Mouse (Mus musculus) forebrain, embryonic 11.5 days (tissue): ENCODE results near the gene Dync1i1. TPM values are rescaled to one million over a fixed set of nuclear protein-coding genes. Genes with fewer than 3 reads are reported as not detected.

Experiments used
- ATAC-seq: fragments of 200-750 bp; cut with Nextera tagmentation; replicated peaks from 2 replicates; pipeline ENCODE4 v1.8.0; 2017; ENCODE audit warnings: moderate TSS enrichment; ENCODE audit not compliant: low FRiP score
- DNase-seq: peaks from one replicate; pipeline ENCODE4 v3.0.0-alpha.2; 2017; ENCODE audit warnings: low spot score
- H3K27ac ChIP-seq: fragments of 300-500 bp; sonication (generic); 2 replicates; pipeline ENCODE4 v1.5.1; 2014; ENCODE audit warnings: low read depth, low read length
- H3K27me3 ChIP-seq: fragments of 300-500 bp; sonication (generic); 2 replicates; pipeline ENCODE4 v1.6.1; 2014; ENCODE audit warnings: mild to moderate bottlenecking, low read length, mixed read lengths; ENCODE audit not compliant: control insufficient read depth, insufficient read depth
- H3K36me3 ChIP-seq: fragments of 300-500 bp; sonication (generic); 2 replicates; pipeline ENCODE4 v1.6.1; 2014; ENCODE audit warnings: mild to moderate bottlenecking, low read length, moderate library complexity, mixed read lengths; ENCODE audit not compliant: control insufficient read depth, insufficient read depth
- H3K4me1 ChIP-seq: fragments of 300-500 bp; sonication (generic); replicated peaks from 2 replicates; pipeline ENCODE4 v1.6.1; 2014; ENCODE audit warnings: low read length, mixed read lengths; ENCODE audit not compliant: control insufficient read depth, insufficient read depth
- H3K4me2 ChIP-seq: fragments of 300-500 bp; sonication (generic); 2 replicates; pipeline ENCODE4 v1.6.1; 2014; ENCODE audit warnings: low read depth, mild to moderate bottlenecking, low read length, moderate library complexity, mixed read lengths; ENCODE audit not compliant: severe bottlenecking
- H3K4me3 ChIP-seq: fragments of 300-500 bp; sonication (generic); 2 replicates; pipeline ENCODE4 v1.5.1; 2014; ENCODE audit warnings: low read depth, low read length
- H3K9ac ChIP-seq: fragments of 300-500 bp; sonication (generic); 2 replicates; pipeline ENCODE4 v1.6.1; 2014; ENCODE audit warnings: low read length
- H3K9me3 ChIP-seq: fragments of 300-500 bp; sonication (generic); 2 replicates; pipeline ENCODE4 v1.6.1; 2016; ENCODE audit warnings: low read length, mixed read lengths; ENCODE audit not compliant: control insufficient read depth
- WGBS: fragments of 180-500 bp; shearing (Covaris S2); extraction: QIAGEN DNeasy Blood & Tissue Kit; methylation state at CpG from one replicate; pipeline ENCODE4 v1.1.7; 2014; 5-methylcytosine and 5-hydroxymethylcytosine counted together
- polyA plus RNA-seq: library from polyadenylated mRNA; unstranded; fragments of >200 nt; fragmentation: Nextera tagmentation; extraction: Ambion mirVana; gene quantifications from 2 replicates; pipeline ENCODE4 v1.2.1, GENCODE M21; 2014

Dync1i1 gene
- polyA plus RNA-seq, 1 experiment from 2014 or later, result 1.6 TPM

GRCm38 (mm10) chr6:5969613-5970012 lies 244.2 kb downstream of the Dync1i1 start:
- Histone ChIP-seq H3K9ac (no peak overlapping the region), H3K4me3 (no peak overlapping the region)

GRCm38 (mm10) chr6:5976241-5976640 lies 250.8 kb downstream of the Dync1i1 start:
- DNase-seq, result no peak

More at GRCm38 (mm10) chr6:5969613-5970012, 244.2 kb downstream of the Dync1i1 start:
- ATAC-seq, result no peak
- DNase-seq, result no peak
- no peaks in the 10 kb centered on the region for H3K9me3 ChIP-seq
- H3K4me1 ChIP-seq, result no peaks in the 10 kb centered on the region
- H3K27ac ChIP-seq, result no peak overlapping the region
- no peak overlapping the region for H3K4me2 ChIP-seq
- no peaks in the 10 kb centered on the region for H3K27me3 ChIP-seq
- no peaks in the 10 kb centered on the region for H3K36me3 ChIP-seq
- 87% methylated on average over 8 of the region's 8 CpGs for WGBS

GRCm38 (mm10) chr6:5977238-5977920 lies 251.9 kb downstream of the Dync1i1 start:
- no peak overlapping the region for H3K9ac ChIP-seq
- no peaks in the 10 kb centered on the region for H3K4me1 ChIP-seq
- H3K27me3 ChIP-seq, result no peaks in the 10 kb centered on the region
- no peak overlapping the region for H3K4me3 ChIP-seq
- 71% methylated on average over 15 of the region's 15 CpGs for WGBS
- no peak for DNase-seq
- H3K36me3 ChIP-seq, result no peaks in the 10 kb centered on the region
- no peaks in the 10 kb centered on the region for H3K9me3 ChIP-seq
- no peak overlapping the region for H3K27ac ChIP-seq
- ATAC-seq, result no peak
- no peak overlapping the region for H3K4me2 ChIP-seq

More at GRCm38 (mm10) chr6:5976241-5976640, 250.8 kb downstream of the Dync1i1 start:
- 71% methylated on average over 4 of the region's 4 CpGs for WGBS
- no peaks in the 10 kb centered on the region for H3K9me3 ChIP-seq
- no peak overlapping the region for H3K9ac ChIP-seq
- no peaks in the 10 kb centered on the region for H3K36me3 ChIP-seq
- ATAC-seq, result no peak
- no peaks in the 10 kb centered on the region for H3K4me1 ChIP-seq
- H3K4me2 ChIP-seq, result no peak overlapping the region
- H3K27me3 ChIP-seq, result no peaks in the 10 kb centered on the region
- no peak overlapping the region for H3K27ac ChIP-seq
- no peak overlapping the region for H3K4me3 ChIP-seq

GRCm38 (mm10) chr6:5991243-5991642 lies 265.8 kb downstream of the Dync1i1 start:
- Histone ChIP-seq H3K4me2 (no peak overlapping the region), H3K36me3 (no peaks in the 10 kb centered on the region), H3K9ac (no peak overlapping the region), H3K4me3 (no peak overlapping the region), H3K9me3 (no peaks in the 10 kb centered on the region), H3K27me3 (no peaks in the 10 kb centered on the region), H3K4me1 (0 out of 2 replicates have a peak, but pooled peaks cover 2% of the 10 kb centered on the region), H3K27ac (no peak overlapping the region)
- DNase-seq, result no peak
- 80% methylated on average over 6 of the region's 6 CpGs for WGBS
- ATAC-seq, result no peak

GRCm38 (mm10) chr6:5991817-5992755 lies 266.6 kb downstream of the Dync1i1 start:
- Histone ChIP-seq H3K4me3 (no peak overlapping the region), H3K27me3 (no peaks in the 10 kb centered on the region), H3K27ac (no peak overlapping the region), H3K4me1 (0 out of 2 replicates have a peak, but pooled peaks cover 2% of the 10 kb centered on the region), H3K36me3 (no peaks in the 10 kb centered on the region), H3K9me3 (no peaks in the 10 kb centered on the region), H3K9ac (no peak overlapping the region), H3K4me2 (no peak overlapping the region)
- DNase-seq (no peak), ATAC-seq (no peak; the same call in 1 of the 2 replicates)
- 64% methylated on average over 25 of the region's 25 CpGs for WGBS

GRCm38 (mm10) chr6:5993056-5993455 lies 267.6 kb downstream of the Dync1i1 start:
- no peak for ATAC-seq
- Histone ChIP-seq H3K36me3 (no peaks in the 10 kb centered on the region), H3K9ac (no peak overlapping the region), H3K9me3 (no peaks in the 10 kb centered on the region), H3K4me2 (no peak overlapping the region), H3K4me1 (0 out of 2 replicates have a peak, but pooled peaks cover 2% of the 10 kb centered on the region), H3K27ac (no peak overlapping the region), H3K27me3 (no peaks in the 10 kb centered on the region), H3K4me3 (no peak overlapping the region)
- no peak for DNase-seq
- 53% methylated on average over 7 of the region's 7 CpGs for WGBS

GRCm38 (mm10) chr6:5997535-5997934 lies 272.1 kb downstream of the Dync1i1 start:
- DNase-seq (no peak), ATAC-seq (no peak)
- Histone ChIP-seq H3K9me3 (no peaks in the 10 kb centered on the region), H3K9ac (no peak overlapping the region), H3K36me3 (no peaks in the 10 kb centered on the region), H3K4me3 (no peak overlapping the region), H3K4me1 (no peaks in the 10 kb centered on the region), H3K4me2 (no peak overlapping the region), H3K27me3 (no peaks in the 10 kb centered on the region), H3K27ac (no peak overlapping the region)
- WGBS, result 82% methylated on average over 6 of the region's 6 CpGs

GRCm38 (mm10) chr6:6002061-6002460 lies 276.6 kb downstream of the Dync1i1 start:
- Histone ChIP-seq H3K27ac (no peak overlapping the region), H3K4me3 (no peak overlapping the region), H3K4me1 (0 out of 2 replicates have a peak, but pooled peaks cover 2% of the 10 kb centered on the region), H3K9ac (no peak overlapping the region), H3K36me3 (no peaks in the 10 kb centered on the region), H3K27me3 (no peaks in the 10 kb centered on the region; the same call in 1 of the 2 replicates), H3K4me2 (no peak overlapping the region), H3K9me3 (no peaks in the 10 kb centered on the region)
- DNase-seq, result no peak
- WGBS, result 88% methylated on average over 3 of the region's 3 CpGs
- ATAC-seq, result no peak
